Mouse (Mus musculus) embryonic facial prominence, embryonic 13.5 days (tissue): ENCODE results near the gene Dhrs1. TPM values are rescaled to one million over a fixed set of nuclear protein-coding genes. Genes with fewer than 3 reads are reported as not detected.
A peak's percentile ranks its signal among the peaks of the same experiment; 100 is the strongest.

Experiments used
- ATAC-seq: fragments of 200-750 bp; cut with Nextera tagmentation; 2 replicates; pipeline ENCODE4 v1.8.0; 2017; ENCODE audit warnings: low read depth; ENCODE audit not compliant: insufficient number of reproducible peaks, insufficient read depth, low FRiP score, low TSS enrichment
- H3K27ac ChIP-seq: fragments of 300-500 bp; sonication (generic); 2 replicates; pipeline ENCODE4 v1.5.1; 2015; ENCODE audit warnings: moderate library complexity, mild to moderate bottlenecking, inconsistent platforms
- H3K27me3 ChIP-seq: fragments of 300-500 bp; sonication (generic); 2 replicates; pipeline ENCODE4 v1.6.1; 2015; ENCODE audit warnings: mild to moderate bottlenecking, inconsistent platforms
- H3K36me3 ChIP-seq: fragments of 300-500 bp; sonication (generic); 2 replicates; pipeline ENCODE4 v1.6.1; 2015; ENCODE audit warnings: mild to moderate bottlenecking, inconsistent platforms
- H3K4me1 ChIP-seq: fragments of 300-500 bp; sonication (generic); 2 replicates; pipeline ENCODE4 v1.6.1; 2015; ENCODE audit warnings: inconsistent platforms
- H3K4me2 ChIP-seq: fragments of 300-500 bp; sonication (generic); 2 replicates; pipeline ENCODE4 v1.6.1; 2015; ENCODE audit warnings: moderate library complexity, mild to moderate bottlenecking, inconsistent platforms
- H3K4me3 ChIP-seq: fragments of 300-500 bp; sonication (generic); 2 replicates; pipeline ENCODE4 v1.5.1; 2015; ENCODE audit warnings: mild to moderate bottlenecking, inconsistent platforms
- H3K9ac ChIP-seq: fragments of 300-500 bp; sonication (generic); 2 replicates; pipeline ENCODE4 v1.6.1; 2015; ENCODE audit warnings: mild to moderate bottlenecking, inconsistent platforms
- H3K9me3 ChIP-seq: fragments of 300-500 bp; sonication (generic); 2 replicates; pipeline ENCODE4 v1.6.1; 2016; ENCODE audit warnings: inconsistent platforms
- WGBS: fragments of 180-500 bp; shearing (Covaris S2); methylation state at CpG from one replicate; pipeline ENCODE4 v1.1.7; 2015; ENCODE audit warnings: mixed read lengths; 5-methylcytosine and 5-hydroxymethylcytosine counted together
- polyA plus RNA-seq: library from polyadenylated mRNA; unstranded; fragments of >200 nt; fragmentation: Nextera tagmentation; extraction: Ambion mirVana; gene quantifications from 2 replicates; pipeline ENCODE4 v1.2.1, GENCODE M21; 2015

The Dhrs1 gene
- polyA plus RNA-seq, 1 experiment from 2014 or later = 84.5 TPM

DNA sequence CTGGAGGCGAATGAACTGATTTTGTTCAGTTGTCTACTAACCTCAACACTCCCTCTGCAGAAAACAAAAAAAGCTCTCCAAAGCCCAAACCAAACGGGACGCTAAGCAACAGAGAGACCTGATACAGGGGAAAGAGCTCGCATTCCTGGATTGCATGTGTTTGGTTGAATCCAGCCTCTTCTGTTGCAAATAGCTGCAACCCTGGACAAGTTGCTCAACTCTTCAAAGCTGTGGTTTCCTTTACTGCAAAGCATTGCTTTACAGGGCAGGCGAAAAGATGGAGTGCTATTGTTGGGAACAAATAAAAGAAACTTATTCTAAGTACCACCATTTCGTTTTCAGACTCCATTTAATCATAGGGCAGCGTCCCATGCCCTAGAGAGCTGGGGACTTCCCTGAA lies 10.6 kb downstream of the Dhrs1 start:
- H3K36me3 ChIP-seq = peaks cover 25% of the 10 kb centered on the region
- H3K4me1 ChIP-seq = no peaks in the 10 kb centered on the region
- H3K27me3 ChIP-seq = no peaks in the 10 kb centered on the region
- no peak overlapping the region for H3K27ac ChIP-seq
- H3K4me2 ChIP-seq = no peak overlapping the region
- no peaks in the 10 kb centered on the region for H3K9me3 ChIP-seq
- H3K4me3 ChIP-seq = no peak overlapping the region
- 70% methylated on average over 7 of the region's 7 CpGs for WGBS
- ATAC-seq = no peak
- H3K9ac ChIP-seq = no peak overlapping the region

DNA sequence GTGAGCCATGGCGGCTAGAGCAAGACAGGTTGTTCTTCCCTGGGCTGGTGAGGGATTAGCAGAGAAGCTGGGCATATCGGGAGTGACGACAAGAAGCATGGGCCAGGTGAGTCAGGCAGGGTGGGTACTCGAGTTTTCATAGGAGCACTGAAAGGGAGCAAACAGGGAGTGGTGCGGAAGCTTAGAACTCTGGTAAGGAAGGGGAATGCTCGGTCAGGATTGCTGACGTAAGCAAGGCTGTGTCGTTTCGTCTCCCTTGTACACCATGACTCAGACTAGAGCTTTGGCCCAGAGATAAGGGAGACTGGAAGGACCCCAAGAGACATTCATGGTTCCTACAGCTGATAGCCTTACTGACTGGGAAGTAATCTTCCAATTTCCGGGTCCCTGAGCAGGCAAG lies 11.6 kb downstream of the Dhrs1 start:
- ATAC-seq = no peak
- Histone ChIP-seq H3K4me3 (no peak overlapping the region), H3K27me3 (no peaks in the 10 kb centered on the region), H3K27ac (no peak overlapping the region), H3K9me3 (no peaks in the 10 kb centered on the region), H3K9ac (no peak overlapping the region), H3K4me1 (no peaks in the 10 kb centered on the region), H3K4me2 (no peak overlapping the region), H3K36me3 (peaks cover 15% of the 10 kb centered on the region)
- WGBS = 78% methylated on average over 10 of the region's 10 CpGs

DNA sequence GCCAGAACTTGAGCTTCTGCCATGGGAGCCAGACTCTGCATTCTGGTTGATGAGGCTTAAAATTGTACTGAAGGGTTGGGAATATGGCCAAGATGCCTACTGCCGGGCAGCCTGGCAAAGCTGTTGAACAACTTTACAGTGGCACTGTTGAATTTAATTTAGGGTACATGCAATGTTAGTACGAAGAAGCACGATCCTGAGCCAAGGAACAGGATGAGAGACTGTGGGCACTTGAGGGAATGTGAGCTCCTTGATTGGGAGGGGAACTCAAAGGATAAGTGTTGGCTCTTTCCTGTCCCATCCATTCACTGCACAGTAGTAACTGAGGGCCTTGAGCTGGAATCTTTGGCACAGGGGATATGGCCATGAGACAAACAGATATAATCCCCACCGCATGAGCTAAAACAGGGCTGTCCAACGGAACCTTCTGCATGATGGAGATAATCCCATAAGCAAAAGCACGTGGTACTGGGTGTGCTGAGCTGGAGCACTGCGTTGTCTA lies 14.9 kb downstream of the Dhrs1 start:
- no peak overlapping the region for H3K4me2 ChIP-seq
- H3K4me3 ChIP-seq = no peak overlapping the region
- H3K4me1 ChIP-seq = no peaks in the 10 kb centered on the region
- H3K9me3 ChIP-seq = no peaks in the 10 kb centered on the region
- ATAC-seq = no peak
- no peaks in the 10 kb centered on the region for H3K36me3 ChIP-seq
- 0 out of 2 replicates have a peak, but pooled peaks cover 3% of the 10 kb centered on the region for H3K27me3 ChIP-seq
- WGBS = 80% methylated on average over 7 of the region's 7 CpGs
- 0 out of 2 replicates have a peak overlapping the region, but pooled peaks have one; percentile 23 for H3K9ac ChIP-seq
- no peak overlapping the region for H3K27ac ChIP-seq

DNA sequence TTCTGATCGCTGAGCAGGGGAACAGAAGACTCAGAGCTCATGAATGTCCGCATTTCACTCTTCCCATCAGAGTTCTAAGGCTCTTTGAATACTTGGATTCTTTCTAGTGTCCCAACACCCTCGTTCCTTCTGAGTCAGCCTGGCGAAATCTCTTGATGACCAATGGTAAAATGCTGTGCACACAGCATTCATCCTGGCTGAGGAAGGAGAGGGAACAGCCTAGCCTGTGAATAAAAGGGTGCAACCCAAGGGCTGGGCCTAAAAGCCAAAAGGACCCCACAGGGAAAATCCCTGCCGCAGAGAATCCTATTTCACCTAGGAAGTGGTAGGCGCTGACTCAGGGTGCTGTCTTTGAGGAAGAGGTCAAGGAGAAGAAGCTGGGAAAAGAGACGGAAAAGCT lies 15.4 kb downstream of the Dhrs1 start:
- WGBS = 74% methylated on average over 7 of the region's 7 CpGs
- ATAC-seq = no peak
- Histone ChIP-seq H3K4me3 (no peak overlapping the region), H3K27me3 (0 out of 2 replicates have a peak, but pooled peaks cover 3% of the 10 kb centered on the region), H3K36me3 (no peaks in the 10 kb centered on the region), H3K4me2 (no peak overlapping the region), H3K9me3 (no peaks in the 10 kb centered on the region), H3K4me1 (no peaks in the 10 kb centered on the region), H3K9ac (0 out of 2 replicates have a peak overlapping the region, but pooled peaks have one; percentile 23), H3K27ac (no peak overlapping the region)

DNA sequence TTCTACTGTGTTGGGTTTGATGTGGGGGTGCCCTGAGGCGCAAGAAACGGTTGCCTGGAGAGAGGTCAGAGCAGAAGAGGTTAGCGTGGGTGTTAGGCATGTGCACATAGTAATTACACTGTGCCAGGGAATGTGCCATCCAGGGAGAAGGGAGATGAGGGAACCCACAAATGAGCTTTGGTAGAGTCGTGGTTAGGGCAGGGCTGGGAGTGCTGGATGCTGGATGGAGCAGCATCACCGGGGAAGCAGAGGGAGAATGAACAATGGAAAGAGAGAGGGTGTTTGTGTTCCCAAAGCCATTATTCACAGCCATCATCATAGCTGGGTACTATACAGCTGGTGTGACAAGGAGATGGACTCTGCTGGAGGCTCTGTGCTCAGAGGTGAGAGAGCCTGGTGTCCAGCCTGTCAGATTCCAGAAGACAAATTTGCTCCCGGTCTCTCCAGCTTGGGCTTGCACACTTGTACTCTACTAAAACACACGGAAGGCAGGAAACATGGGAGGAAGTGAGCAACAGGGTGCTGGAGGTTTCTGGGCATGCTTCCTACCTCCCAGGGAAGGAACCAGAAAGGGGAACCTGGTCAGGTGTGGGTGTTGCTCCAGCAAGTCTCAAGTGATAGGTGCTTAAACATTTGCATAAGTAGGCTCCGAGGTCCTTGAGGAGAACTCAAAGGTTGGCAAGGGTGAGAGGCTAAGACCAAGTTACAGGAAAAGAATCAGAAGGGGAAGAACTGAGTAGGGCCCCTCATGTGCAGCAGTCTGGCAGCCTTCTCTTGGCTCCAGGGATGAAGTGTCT lies 17.4 kb downstream of the Dhrs1 start:
- H3K9me3 ChIP-seq = no peaks in the 10 kb centered on the region
- H3K4me1 ChIP-seq = no peaks in the 10 kb centered on the region; the same call in 1 of the 2 replicates
- no peaks in the 10 kb centered on the region for H3K36me3 ChIP-seq
- no peak overlapping the region for H3K4me3 ChIP-seq
- no peak overlapping the region for H3K4me2 ChIP-seq
- WGBS = 73% methylated on average over 8 of the region's 8 CpGs
- no peak overlapping the region for H3K27ac ChIP-seq
- ATAC-seq = no peak
- H3K27me3 ChIP-seq = 0 out of 2 replicates have a peak, but pooled peaks cover 3% of the 10 kb centered on the region
- no peak overlapping the region for H3K9ac ChIP-seq

DNA sequence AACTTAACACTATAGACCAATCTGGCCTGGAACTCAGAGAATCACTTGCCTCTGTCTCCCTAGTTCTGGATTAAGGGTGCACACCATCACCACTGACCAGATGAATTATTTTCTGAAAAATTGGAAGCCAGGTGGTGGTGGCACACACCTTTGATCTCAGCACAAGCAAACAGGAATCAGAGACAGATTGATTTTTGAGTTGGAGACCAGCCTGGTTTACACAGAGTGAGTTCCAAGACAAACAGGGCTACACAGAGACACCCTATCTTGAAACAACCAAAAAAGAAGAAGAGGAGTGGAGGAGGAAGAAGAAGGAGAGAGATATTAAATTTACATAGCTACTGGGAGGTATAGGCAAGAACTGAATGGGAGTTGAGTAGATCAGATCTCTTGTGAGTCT lies 19.2 kb downstream of the Dhrs1 start:
- H3K4me2 ChIP-seq = no peak overlapping the region
- no peak overlapping the region for H3K4me3 ChIP-seq
- no peak overlapping the region for H3K27ac ChIP-seq
- H3K36me3 ChIP-seq = no peaks in the 10 kb centered on the region
- peaks cover 2% of the 10 kb centered on the region for H3K4me1 ChIP-seq
- 0 out of 2 replicates have a peak, but pooled peaks cover 3% of the 10 kb centered on the region for H3K27me3 ChIP-seq
- H3K9ac ChIP-seq = no peak overlapping the region
- H3K9me3 ChIP-seq = no peaks in the 10 kb centered on the region
- no peak for ATAC-seq

DNA sequence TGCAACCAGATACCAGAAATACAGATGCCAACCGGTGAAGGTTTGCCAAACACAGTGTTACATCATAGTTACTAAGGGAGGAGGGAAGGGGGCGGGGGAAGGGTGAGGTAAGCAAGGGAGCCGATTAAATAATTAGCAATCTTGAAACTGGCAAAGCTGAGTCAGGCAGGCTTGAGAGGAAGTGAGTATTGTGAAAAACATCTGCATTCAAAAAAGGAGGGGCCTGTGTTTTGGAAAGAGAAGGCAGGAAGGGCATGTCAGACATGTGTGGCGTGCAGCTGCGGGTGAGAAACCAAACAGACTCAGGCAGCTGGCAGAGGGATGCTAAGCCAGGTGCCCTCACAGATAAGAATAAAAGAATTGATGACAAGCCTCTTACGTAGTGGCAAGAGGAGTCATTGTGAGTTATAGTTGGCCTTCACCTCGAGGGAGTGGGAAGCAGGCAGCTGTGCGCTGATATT lies 21.0 kb downstream of the Dhrs1 start:
- whole genome bisulfite sequencing = 62% methylated on average over 8 of the region's 8 CpGs
- Histone ChIP-seq H3K36me3 (peaks cover 4% of the 10 kb centered on the region), H3K27ac (no peak overlapping the region), H3K9ac (no peak overlapping the region), H3K27me3 (0 out of 2 replicates have a peak, but pooled peaks cover 3% of the 10 kb centered on the region), H3K9me3 (no peaks in the 10 kb centered on the region), H3K4me1 (peaks cover 9% of the 10 kb centered on the region), H3K4me3 (no peak overlapping the region), H3K4me2 (no peak overlapping the region)
- no peak for ATAC-seq

DNA sequence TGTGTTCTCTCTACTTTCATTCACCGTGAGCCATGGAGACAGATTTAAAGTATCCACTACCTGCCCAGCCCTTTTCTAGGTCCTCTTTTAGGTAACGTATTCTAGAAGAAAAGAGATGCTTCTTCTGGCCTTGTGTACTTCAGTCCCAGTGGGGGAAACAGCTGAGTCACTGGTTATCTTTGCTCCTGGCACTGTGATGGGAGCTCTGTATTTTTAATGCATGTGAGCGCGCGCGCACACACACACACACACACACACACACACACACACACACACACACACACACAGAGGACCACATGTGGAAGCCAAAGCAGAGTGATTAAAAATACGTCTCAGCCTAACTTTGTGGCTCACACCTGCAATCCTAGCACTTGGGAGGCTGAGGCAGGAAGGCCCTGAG lies 22.1 kb downstream of the Dhrs1 start:
- Histone ChIP-seq H3K4me2 (no peak overlapping the region), H3K4me3 (no peak overlapping the region), H3K9me3 (no peaks in the 10 kb centered on the region), H3K4me1 (peaks cover 9% of the 10 kb centered on the region), H3K9ac (no peak overlapping the region), H3K27me3 (0 out of 2 replicates have a peak, but pooled peaks cover 3% of the 10 kb centered on the region), H3K36me3 (peaks cover 14% of the 10 kb centered on the region), H3K27ac (no peak overlapping the region)
- no peak for ATAC-seq
- WGBS = 90% methylated on average over 7 of the region's 7 CpGs

DNA sequence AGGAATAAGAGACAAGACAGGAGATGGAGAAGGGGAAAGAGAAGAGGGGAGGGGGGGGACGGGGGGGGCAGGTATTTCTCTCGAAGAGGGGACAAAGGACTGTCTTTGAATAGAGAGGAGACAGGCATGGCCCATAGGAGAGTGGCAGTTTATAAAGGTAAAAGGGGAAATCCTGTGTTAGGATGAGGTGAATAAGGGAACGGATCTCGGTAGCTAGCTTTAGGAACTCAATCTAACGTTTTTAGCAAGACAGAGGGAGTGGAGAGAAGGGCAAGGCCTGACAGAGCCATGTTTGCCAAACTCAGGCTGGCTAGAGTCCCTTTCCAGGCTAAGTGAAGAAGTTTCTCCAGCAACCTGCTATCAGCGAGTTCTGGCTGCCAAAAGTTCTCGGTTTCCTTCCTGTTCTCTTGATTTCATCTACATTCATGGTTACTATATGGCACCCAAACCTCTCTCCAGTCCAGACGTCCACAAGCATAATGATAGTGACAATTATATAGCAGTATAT lies 23.0 kb downstream of the Dhrs1 start:
- Histone ChIP-seq H3K36me3 (peaks cover 21% of the 10 kb centered on the region), H3K27ac (peak overlapping the region; percentile 71; the same call in 1 of the 2 replicates), H3K4me3 (peak overlapping the region; percentile 84), H3K27me3 (no peaks in the 10 kb centered on the region), H3K4me1 (peaks cover 9% of the 10 kb centered on the region), H3K9me3 (no peaks in the 10 kb centered on the region), H3K9ac (peak overlapping the region; percentile 79), H3K4me2 (peak overlapping the region; percentile 74)
- no peak for ATAC-seq
- 47% methylated on average over 8 of the region's 8 CpGs for WGBS

DNA sequence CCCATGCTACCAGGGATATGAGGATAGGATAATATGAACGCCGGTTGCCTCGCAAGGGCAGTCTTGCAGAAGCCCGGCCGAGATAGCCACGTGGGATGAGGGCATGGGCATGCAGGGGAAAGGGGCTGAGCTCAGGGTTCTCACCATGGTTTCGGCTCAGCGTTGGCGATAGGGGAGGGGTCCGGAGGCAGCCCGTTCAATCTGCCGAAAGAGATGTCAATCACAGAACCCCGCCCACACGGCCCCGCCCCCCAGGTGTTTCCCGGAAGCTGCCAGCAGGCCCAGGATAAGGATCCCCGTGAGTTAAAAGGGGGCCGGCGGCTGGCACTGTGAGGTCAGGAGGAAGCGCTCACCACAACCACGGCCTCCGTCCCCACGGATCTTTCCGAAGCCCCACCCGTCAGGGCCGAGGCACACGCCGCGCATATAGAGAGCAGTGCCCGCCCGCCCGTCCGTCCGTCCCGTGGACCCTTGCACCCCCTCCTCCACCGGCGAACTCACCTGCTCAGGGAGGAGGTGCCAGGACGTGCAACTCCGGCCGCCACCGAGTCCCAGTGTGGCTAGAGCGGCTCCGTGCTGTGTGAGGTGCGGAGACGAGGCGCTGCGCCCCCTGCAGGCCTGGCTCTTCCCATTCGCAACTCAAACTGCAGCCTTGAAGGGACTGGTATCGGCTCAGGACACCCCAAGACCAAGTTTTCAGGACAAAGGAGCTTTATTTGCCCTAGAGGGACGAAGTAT lies 23.6 kb downstream of the Dhrs1 start, which contains the start of gene Rabggta:
Gene Rabggta, minus strand, starts transcription at position 564 of the 738 bp plus-strand sequence.
- H3K9me3 ChIP-seq = no peaks in the 10 kb centered on the region
- WGBS = under 1% methylated on average over 50 of the region's 50 CpGs
- peaks cover 27% of the 10 kb centered on the region for H3K36me3 ChIP-seq
- peaks cover 9% of the 10 kb centered on the region for H3K4me1 ChIP-seq
- peak within 1 kb of the TSS; percentile 74 for H3K4me2 ChIP-seq
- H3K27ac ChIP-seq = peak within 1 kb of the TSS; percentile 71
- peak; percentile 93 for ATAC-seq
- H3K4me3 ChIP-seq = peak within 1 kb of the TSS; percentile 84
- peak within 1 kb of the TSS; percentile 79 for H3K9ac ChIP-seq
- no peaks in the 10 kb centered on the region for H3K27me3 ChIP-seq

DNA sequence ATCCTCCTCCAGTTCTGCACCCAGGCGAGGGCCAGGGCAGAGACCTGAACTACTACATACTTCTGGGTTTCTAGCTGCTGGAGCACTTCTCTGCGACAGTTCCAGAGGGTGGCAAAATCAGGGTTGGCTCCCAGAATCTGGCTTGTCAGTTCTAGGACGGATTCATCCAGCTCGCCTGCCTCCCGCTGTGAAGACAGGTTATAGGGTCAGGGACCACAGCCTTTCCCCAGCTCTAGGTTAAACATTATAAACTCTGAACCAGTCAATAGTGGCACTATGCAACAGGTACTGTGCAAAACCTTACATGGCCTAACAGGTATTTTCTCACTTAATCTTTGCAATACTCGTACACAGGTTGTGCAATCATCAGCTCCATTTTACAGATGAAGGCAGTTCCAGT lies 24.4 kb downstream of the Dhrs1 start:
- no peak for ATAC-seq
- Histone ChIP-seq H3K9ac (peak overlapping the region; percentile 79), H3K4me2 (peak overlapping the region; percentile 74), H3K9me3 (no peaks in the 10 kb centered on the region), H3K4me1 (peaks cover 9% of the 10 kb centered on the region), H3K27ac (peak overlapping the region; percentile 71; the same call in 1 of the 2 replicates), H3K4me3 (peak overlapping the region; percentile 84), H3K36me3 (peaks cover 35% of the 10 kb centered on the region), H3K27me3 (no peaks in the 10 kb centered on the region)
- 78% methylated on average over 6 of the region's 6 CpGs for WGBS
